Mouse (Mus musculus) testis, adult 2 months (tissue): ENCODE data around the gene Cnn1.

Experiments
- CTCF ChIP-seq: fragments of 200-500 bp; IDR thresholded peaks from 2 replicates; pipeline ENCODE4 v1.5.1; 2012; ENCODE audit warnings: low read depth, mild to moderate bottlenecking, inconsistent platforms, low read length, moderate library complexity; ENCODE audit not compliant: control insufficient read depth, insufficient read depth, insufficient replicate concordance
- POLR2A ChIP-seq: fragments of 200-500 bp; IDR thresholded peaks from 2 replicates; pipeline ENCODE4 v1.6.1; 2012; ENCODE audit warnings: low read depth, mild to moderate bottlenecking, inconsistent platforms, low read length, moderate library complexity; ENCODE audit not compliant: control insufficient read depth

DNA sequence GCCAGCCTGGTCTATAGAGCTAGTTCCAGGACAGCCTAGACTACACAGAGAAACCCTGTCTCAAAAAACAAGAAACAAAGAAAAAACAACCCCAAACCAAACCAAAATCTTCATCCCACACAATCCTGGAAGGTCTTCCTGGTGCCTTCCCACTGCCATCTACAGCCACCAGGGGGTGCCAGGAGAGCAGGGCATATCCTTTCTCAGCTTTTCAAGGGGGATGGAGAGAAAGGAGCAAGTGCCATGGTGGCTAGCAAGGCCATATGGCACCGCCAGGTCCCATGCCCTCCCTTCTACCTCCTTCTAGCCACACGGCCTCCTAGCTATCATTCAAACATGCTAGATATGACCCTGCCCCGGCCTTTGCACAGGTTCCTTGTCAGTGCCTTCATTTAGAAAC lies 32.6 kb upstream of the Cnn1 start:
- TF ChIP-seq CTCF (peak; percentile 64; the same call in 1 of the 2 replicates), POLR2A (no peak)
